Mouse (Mus musculus) right cerebral cortex, postnatal 36 days (tissue): ENCODE results near the gene Mrgprf.

ENCODE experiments used
- DNase-seq, 2 experiments: peaks; one replicate each; pipeline ENCODE4 v3.0.0; 2022; ENCODE audit warnings: low spot score in 2 of 2, mixed read lengths in 1 of 2

Mrgprf gene

DNA sequence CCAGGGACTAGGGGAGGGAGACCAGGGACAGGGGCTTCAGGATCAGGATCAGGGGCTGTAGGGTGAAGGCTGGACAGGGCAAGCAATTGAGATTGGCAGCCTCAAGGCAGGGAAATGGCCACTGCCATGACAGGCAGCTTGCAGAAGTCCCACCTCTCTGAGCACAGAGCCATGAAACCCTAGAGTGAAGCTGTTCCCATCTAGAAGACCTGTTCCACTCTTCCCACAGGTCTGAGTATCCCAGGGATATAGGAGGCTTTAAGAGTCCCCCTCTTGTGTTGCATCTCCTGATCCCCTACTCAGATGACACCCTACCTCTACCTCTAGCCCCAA lies 346 bp downstream of the Mrgprf start:
- DNase-seq, result no peak

DNA sequence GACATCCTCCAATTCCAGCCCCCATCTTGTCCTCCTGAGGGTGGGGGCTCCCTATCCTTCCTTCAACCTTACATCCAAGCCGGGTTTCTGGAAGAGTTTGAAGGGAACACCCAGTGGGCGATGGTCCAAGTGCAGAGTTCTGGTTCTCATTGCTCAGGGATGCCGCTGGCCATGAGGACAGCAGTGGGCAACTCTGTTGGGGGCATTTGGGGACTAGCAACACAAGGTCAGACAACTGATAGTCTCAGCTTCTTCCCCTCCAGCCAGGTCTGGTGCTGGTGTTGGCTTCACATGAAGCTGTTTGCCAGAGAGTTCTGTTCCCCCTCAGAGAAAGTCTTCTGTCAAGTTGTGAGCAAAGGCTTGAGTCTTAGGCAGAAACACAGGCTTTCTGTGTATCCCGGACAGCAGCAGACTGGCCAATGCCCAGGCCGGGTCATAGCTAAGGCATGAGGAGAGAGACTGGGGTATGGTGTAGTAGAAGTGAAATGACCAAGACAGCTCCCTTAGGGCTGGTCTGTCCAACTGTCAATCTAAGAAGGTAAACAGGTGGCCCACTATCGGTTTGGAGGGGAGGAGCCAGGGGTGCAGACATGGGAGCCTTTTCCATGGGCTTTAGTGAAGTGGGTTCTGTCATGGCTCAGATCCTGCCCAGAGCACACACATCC lies 845 bp downstream of the Mrgprf start:
- DNase-seq, result no peak

DNA sequence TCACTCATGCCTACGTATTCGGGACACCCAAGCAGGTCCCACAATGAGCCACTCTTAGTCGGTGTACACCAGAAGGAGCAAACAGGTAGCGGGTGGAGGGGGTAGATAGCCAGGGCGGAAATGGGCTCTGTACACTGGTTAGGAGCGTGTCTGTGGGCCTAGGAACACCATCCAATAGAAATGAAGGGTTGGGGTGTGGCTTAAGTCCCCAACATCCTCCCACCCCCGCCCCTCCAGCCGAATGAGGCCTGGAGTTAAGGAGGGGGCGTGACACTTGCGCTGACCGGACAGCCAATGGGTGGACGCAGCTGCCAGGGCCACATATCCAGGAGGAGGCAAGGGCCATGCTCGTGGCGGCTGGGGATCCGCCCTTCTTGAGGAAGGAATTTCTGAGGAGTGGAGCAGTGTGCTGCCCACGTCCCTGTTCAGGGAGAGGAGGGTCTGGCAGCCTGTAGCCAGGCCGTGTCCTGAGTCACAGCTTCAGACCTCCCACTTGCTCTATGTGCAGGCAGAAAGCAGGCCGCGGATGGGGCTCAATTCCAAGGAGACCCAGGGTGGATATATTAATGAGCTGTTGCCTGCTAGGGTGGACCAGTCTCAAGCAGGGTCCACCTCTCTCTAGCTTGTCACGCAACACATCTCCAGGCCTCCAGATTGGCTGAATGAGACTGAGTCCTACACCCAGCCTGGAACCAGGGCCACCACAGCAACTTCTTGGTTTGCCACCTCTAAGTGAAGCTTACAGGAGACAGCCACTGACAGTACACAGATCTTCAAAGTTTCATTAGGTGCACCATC lies 2.1 kb downstream of the Mrgprf start:
- no peak for DNase-seq

DNA sequence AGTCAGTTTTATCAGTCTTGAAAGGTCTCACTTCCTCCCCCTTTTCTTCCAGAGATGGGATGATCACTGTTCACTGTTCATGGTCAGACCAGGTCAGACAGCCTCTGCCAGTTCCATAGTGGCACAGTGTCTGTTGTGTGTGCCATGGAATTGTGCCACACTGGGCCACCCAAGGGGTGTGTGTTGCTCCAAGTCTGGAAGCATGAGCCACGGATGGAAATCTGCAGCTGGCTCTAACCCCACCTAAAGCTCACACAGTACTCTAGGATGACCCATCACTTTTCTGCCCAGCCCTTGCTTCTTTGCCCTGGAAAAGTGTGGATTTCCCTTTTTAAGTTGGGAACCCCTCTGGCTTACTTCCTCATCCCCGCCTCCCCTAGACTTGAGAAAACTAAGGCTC lies 3.5 kb downstream of the Mrgprf start:
- no peak for DNase-seq

DNA sequence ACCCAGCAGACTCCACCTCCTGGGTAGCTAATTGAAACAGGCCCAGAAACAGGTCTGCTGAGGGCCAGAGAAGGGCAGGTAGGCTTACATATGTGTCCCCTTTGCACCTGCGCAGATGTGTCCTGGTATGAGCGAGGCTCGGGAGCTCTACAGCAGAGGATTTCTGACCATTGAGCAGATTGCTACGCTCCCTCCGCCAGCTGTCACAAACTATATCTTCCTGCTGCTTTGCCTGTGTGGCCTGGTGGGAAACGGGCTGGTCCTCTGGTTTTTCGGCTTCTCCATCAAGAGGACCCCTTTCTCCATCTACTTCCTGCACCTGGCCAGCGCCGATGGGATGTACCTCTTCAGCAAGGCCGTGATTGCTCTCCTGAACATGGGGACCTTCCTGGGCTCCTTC lies 7.0 kb downstream of the Mrgprf start:
- DNase-seq, result no peak

DNA sequence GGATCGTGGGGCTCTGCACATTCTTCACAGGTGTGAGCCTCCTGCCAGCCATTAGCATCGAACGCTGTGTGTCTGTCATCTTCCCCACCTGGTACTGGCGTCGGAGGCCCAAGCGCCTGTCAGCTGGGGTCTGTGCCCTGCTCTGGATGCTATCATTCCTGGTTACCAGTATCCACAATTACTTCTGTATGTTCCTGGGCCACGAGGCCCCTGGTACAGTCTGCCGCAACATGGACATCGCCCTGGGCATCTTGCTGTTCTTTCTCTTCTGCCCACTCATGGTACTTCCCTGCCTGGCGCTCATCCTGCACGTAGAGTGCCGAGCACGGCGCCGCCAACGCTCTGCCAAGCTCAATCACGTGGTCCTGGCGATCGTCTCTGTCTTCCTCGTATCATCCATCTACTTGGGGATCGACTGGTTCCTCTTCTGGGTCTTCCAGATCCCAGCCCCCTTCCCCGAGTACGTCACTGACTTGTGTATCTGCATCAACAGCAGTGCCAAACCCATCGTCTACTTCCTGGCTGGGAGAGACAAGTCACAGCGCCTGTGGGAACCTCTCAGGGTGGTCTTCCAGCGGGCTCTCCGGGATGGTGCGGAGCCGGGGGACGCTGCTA lies 7.5 kb downstream of the Mrgprf start:
- DNase-seq, result peak in 1 of 2 experiments; percentile 8

DNA sequence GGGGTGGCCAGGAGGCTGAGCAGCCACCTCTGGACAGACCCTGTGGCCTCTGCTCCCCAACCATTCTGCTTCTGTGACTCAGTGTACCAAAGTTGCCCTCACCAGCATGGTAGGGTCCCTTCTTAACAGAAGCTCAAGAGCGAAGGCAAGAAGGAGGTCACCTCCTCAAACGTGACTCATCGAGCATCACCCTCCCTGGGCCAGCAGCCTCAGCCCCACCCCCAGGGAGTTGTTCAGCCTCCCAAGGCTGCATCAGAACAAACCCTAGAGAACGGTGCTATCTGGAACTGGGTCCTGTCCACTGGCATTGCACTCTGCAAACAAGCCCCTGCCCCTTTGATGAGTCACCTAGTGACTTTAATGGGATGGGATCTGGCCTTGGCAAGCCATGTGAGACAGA lies 8.2 kb downstream of the Mrgprf start:
- DNase-seq, result no peak

DNA sequence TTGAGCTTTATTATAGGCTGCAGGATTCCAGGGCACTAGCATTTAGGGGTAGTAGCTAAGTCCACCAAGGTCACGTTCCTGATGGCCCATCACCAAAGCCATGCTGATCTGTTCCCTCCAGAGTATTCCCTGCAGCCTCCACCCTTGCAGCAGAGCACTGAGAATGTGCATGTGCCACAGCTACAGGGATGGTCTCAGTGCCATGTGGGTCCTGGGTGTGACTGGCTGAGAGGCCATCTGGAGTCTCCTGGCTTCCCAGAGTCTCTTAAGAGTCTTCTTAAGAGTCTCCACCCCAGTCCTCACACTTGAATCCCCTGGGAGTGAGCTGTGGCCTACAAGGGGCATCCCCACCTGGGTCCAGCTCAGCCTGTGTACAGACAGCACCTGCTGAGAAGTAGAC lies 9.2 kb downstream of the Mrgprf start:
- DNase-seq, result no peak

DNA sequence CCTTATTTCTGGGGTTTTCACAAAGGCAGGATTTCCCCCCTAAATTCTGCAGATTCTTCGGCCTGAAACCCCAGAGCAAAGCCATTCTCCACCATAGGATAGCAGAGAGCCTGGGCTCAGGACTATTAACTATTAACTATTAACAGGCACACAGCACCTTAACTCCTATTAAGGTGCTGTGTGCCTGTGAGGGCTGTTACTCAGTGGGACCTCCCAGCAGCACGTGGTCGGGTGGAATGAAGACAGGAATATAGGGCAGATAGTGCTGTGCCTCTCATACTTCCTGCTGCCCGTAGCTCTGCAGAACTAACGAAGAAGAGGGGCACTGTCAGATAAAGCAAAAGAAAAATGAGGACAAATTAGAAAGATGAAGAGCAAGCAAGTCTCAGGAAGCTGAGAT lies 9.9 kb downstream of the Mrgprf start:
- DNase-seq, result no peak

DNA sequence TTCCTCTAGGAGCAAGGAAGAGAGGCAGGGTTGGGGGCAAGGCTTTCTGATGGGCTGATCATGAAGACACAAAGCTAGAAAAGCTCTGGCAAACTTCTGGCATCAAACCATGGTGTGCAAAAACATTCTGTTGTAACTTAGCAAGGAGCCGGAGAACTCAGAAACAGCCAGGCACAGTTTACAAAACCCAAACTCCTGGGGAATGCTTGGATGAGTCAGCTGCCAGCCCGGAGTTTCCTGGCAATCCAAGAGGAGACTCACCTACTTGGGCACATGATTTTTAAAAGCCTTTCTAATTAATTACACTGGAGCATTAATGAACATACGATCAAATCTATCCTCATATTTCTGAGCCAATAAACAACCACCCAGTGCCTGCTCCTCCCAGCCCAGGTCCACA lies 11.5 kb downstream of the Mrgprf start:
- DNase-seq, result no peak

DNA sequence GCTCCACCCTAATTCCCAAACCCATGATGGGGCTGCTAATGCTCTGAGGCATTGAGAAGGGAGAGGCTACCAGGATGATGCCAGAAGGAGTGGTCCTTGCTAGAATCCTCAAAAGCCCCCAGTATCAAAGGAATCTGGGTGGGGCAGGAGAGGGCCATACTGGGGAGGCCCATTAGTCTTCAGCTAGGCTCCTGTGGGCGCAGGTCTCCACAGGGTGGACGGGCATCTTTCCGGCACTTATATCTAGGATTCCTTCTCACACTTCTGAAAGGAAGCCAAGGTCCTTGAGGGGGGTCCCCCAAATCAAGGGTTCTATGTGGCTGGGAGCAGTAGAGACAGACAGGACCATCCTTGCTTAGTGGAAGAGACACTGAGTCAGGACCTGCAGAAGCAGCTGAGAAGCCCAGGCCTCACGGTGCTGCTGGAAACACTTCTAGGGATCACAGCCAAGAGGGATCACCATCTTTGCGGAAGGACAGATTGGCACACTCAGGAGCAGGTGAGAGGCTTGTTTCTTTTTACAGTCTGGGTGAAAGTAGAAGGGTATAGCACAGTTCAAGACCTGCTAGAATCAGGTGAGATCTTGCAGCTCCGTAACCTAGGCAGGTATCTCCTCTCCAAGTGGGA lies 14.3 kb downstream of the Mrgprf start, which contains the start of gene Mrgprd:
Gene Mrgprd (plus strand): TSS at position 51 of the 627 bp plus-strand sequence.
- DNase-seq, result no peak

DNA sequence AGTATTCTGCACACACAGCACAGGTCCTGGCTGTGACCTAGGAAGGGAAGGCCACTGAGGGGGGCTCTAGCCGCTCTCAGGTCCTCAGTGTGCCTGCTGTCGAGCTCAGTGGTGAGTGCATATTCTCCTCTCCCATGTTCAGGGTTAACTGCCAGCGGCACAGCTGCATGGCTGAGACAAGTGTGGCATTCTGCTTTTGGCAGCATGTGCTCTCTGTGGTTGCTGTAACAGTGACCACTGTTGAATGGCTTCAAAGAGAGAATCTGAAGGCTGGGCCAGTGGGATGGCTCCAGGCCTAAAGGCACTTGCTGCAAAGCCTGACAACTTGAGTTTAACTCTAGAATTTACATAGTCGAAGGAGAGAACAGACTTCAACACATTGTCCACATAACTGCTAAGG lies 16.9 kb downstream of the Mrgprf start:
- DNase-seq, result no peak

DNA sequence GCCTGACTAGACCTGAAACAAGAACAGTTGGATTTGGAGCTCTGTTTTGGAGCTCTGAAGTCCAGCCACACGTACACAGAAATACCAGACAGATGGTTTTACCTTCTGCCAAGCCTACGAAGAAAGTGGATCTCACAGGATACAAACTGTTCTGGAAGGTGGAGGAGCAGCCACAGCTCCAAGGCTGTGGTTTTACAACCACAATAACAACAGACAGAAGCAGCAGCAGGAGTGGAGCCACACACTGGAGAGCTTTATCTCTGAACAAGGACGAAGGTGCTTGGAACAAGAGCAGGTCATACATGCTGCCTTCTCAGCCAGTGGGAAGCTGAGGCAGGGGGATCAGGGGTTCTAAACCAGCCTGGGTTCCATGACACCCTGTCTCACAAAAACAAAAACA lies 18.9 kb downstream of the Mrgprf start:
- peak; percentile 26 to 40 for DNase-seq

DNA sequence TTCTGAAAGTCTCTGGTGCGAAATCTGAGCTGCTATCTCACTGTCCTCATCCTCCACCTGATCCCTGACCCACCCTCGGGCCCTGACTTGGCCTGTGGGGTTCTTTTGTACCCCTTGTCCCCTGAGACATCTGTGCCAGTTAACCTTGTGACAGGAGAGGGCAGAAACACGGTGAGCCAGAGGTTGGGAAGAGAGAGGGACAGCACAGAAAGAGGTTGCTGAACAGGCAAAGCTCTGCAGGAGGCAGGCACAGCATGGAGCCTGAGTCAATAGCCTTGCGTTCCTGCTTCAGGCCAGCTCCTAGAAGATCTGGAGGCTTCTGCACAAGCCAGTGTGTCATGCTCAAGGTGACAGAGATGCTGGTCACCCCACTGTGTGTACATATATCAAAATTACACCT lies 23.0 kb downstream of the Mrgprf start:
- DNase-seq, result no peak

DNA sequence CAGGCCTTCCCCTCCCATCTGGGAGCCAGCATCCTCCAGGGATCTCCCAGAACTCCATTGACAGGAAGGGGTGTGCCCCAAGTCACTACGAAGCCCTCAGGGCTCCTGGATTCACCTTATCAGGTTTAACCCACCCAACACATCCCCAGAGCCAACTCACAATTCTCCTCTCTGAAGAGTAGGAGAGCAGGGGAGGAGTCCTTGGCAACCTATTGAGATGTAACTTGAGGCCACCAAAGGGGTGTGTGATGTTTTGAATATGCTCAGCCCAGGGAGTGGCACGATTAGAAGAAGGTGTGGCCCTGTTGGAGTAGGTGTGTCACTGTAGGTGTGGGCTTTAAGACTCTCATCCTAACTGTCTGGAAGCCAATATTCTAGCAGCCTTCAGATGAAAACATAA lies 25.1 kb downstream of the Mrgprf start:
- DNase-seq, result no peak

DNA sequence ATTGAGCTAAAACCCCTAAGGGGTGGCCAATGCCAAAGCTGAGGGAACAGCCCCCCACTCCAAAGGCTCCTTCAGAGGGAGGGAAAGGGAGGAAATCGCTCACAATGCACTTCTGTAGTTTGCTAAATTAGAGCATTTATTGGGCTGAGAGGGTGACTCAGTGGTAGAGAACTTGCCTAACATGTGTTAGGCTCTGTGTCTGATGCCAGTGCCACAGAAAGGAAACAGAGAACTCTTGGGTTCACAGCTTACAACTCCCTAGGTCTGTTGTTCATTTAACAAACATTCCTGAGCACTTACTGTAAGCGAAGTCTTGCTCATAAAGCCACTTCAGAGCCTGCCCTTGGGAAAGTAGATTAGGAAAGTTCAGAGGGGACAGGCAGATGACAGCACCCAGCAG lies 29.4 kb downstream of the Mrgprf start:
- DNase-seq, result no peak

DNA sequence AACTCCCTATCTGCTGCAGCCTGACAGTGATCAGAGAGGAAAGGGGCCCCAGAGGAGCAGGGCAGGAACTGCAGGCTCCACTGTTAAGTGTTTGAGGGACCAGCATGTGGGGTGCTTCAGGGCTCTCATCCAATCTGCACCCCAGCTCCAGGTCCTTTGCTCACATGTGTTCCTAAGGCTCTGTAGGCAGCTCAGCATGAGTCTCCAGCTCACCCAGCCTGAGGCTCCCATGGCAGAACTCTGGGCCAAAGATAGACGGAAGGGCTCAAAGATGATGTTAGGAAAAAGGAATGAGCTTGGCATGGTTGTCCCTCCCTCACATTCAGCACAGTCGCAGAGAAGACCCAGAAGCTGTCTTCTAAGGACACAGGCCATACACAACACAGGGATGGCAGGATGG lies 30.0 kb downstream of the Mrgprf start:
- no peak for DNase-seq

DNA sequence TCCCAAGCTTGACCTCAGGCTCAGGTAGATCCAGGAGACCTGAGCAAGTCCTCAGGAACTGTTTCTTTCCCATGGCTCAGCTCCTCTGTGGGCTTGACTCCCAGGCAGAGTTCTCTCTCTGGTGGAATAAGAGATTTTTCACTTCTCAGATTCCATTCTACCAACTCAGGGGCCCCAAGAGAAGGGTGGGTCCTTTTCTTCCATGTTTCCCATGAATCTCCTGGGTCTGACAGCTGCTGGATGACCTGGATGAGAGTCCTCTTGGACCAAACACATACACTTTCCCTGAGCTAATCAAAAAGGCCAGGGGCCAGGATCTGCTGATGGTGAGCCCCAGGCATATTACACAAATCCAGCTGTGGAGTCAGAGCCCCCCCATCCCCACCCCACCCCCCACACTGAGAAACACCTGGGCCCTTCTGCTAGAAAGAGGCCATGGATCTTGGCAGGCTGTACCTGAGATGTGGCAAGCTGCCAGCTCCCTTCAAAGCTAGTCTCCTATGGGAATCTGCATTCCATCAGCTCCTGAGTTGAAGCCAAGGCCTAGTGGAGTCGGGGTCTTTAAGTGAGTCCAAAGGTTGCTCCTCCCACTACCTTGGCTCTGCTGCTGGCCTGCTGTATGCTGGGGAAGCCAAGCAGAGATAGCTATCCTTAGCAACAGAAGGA lies 31.9 kb downstream of the Mrgprf start:
- no peak for DNase-seq

DNA sequence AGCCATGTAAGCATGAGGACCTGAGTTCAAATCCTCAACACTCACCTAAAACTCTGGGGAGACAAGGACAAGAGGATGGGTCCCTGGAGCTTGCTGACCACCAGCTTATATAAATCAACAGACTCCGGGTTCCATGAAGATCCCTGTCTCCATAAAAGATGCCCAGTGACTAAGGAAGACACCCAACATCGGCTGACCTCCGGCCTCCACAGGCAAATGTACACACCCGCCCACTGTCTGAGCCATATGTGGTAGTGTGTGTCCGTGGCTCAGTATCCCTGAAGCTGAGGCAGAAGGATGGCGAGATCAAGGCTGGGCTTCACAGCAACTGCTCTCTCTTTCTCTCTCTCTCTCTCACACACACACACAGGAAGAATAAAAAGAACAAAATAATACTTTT lies 33.3 kb downstream of the Mrgprf start:
- no peak for DNase-seq

DNA sequence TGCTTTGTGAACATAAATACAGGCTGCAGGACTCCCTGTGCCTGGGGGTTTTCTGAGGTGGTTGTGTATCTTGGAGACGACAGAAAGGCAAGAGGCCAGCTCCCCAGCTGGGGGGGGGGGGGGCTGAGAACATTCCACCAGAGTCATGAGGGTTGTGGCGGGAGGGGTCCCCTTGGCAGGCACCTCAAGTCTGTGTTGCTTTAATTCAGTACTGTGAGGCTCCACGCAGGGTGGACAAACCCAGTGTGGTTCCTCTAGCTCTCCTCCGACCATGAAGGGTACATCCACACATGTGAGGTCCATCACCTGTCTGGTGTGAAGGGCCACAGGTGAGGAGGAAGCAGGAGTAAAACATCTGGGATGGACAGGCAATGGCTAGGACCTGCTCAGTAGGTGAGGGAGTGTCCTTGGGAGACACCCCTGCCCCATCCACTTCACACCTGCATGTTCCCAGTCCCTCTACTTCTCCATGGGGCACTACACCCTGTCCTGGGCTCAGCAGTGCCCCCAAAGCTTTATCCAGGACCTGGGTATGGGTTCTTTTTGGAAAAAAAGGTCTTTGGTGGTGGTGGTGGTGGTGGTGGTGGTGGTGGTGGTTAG lies 33.9 kb downstream of the Mrgprf start:
- no peak for DNase-seq

DNA sequence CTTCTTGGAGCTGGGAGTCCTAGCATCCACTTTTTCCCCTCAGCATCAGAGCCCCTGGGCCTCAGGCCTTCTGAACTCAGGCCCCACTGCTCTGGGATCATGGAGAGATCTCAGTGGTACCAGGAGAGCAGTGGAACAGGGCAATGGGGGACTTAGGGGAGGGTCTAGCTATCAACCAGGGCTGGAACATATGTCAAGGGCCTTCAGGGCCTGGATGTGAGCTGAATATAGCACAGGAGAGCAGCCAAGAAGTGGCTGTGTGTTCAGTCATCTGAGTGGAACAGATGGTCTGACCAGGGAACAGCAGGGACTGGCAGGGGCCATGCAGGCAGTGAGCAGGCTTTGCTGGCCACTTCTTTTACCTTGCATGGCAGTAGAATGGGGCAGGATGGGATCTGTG lies 34.6 kb downstream of the Mrgprf start:
- DNase-seq, result no peak
